ENCODE assay signal across 9 mouse cellular contexts in genomic region chr8:71484736-71485135, GRCm38 (mm10). TPM values are rescaled to one million over a fixed set of nuclear protein-coding genes. Genes with fewer than 3 reads are reported as not detected.
A peak's percentile ranks its signal among the peaks of the same experiment; 100 is the strongest.
DNase-seq lines count a peak whose midpoint lies in the region; ATAC-seq and TF ChIP-seq lines count a peak whose summit lies in the region.
"Had no signal": no experiment of that assay in that cellular context is flagged by ENCODE, and none has a peak within 500 bp of the region (broad histone marks: within the 10 kb centered on the region; RNA-seq: fewer than 3 reads in every experiment).

No protein-coding gene starts in this region.

- WGBS in forebrain, embryonic 16.5 days: 92% methylated on average over 19 of the region's 19 CpGs
- 89% methylated on average over 19 of the region's 19 CpGs for WGBS in liver, postnatal 0 days (ENCODE audit: insufficient replicate concordance)

- H3K36me3 ChIP-seq in C2C12 (ENCODE audit: control insufficient read depth, insufficient read depth): peaks cover 16% of the 10 kb centered on the region
- peaks cover 5% of the 10 kb centered on the region; the same call in 1 of the 2 replicates for H3K36me3 ChIP-seq in forebrain, embryonic 16.5 days (ENCODE audit: control insufficient read depth, insufficient read depth)
- H3K36me3 ChIP-seq in liver, postnatal 0 days (replicated peaks; ENCODE audit: insufficient read depth, low read length): no peaks in the 10 kb centered on the region

- no peak for TF ChIP-seq CTCF in C2C12 (IDR thresholded peaks at IDR 0.05; ENCODE audit: control insufficient read depth, insufficient read depth, insufficient read length)
- TF ChIP-seq CTCF in liver, postnatal 0 days (IDR thresholded peaks at IDR 0.05; ENCODE audit: low read depth): no peak

- H3K4me3 ChIP-seq in C2C12 (ENCODE audit: insufficient read depth, poor library complexity, severe bottlenecking): peak overlapping the region; percentile 59
- H3K4me3 ChIP-seq in forebrain, embryonic 16.5 days (replicated peaks; ENCODE audit: low read length): peak overlapping the region; percentile 83
- no peak overlapping the region for H3K4me3 ChIP-seq in liver, postnatal 0 days (ENCODE audit: low read depth, low read length)

- no peak for TF ChIP-seq EP300 in liver, postnatal 0 days (IDR thresholded peaks at IDR 0.05; ENCODE audit: low read depth)

- peak overlapping the region; percentile 100 for H3K9ac ChIP-seq in forebrain, embryonic 16.5 days (replicated peaks; ENCODE audit: low read depth, low read length)
- H3K9ac ChIP-seq in liver, postnatal 0 days (replicated peaks): no peak overlapping the region
- H3K9ac ChIP-seq: liver, embryonic 14.5 days had no signal

- peak; percentile 95 for DNase-seq in heart, adult 11 months
- DNase-seq in heart, adult 8-10 months (ENCODE audit: low spot score): no peak
- no peak for DNase-seq in liver, postnatal 0 days
- no peak for DNase-seq in yolk sac, embryonic 10.5 days (ENCODE audit: low spot score)
- DNase-seq in gastrocnemius, postnatal 10 days: no peak
- DNase-seq in left cerebral cortex, adult 18-20 months (ENCODE audit: low spot score in 2 of 2): no peak

- H3K4me1 ChIP-seq in forebrain, embryonic 16.5 days (replicated peaks; ENCODE audit: control insufficient read depth, insufficient read depth, low read length): peaks cover 45% of the 10 kb centered on the region
- peaks cover 22% of the 10 kb centered on the region for H3K4me1 ChIP-seq in liver, postnatal 0 days (ENCODE audit: insufficient read depth)

- H3K79me2 ChIP-seq in C2C12 (ENCODE audit: control insufficient read depth, insufficient read depth): peaks cover 39% of the 10 kb centered on the region

- peak overlapping the region; percentile 84 for H3K4me2 ChIP-seq in forebrain, embryonic 16.5 days (ENCODE audit: low read length)
- 0 out of 2 replicates have a peak overlapping the region, but pooled peaks have one; percentile 78 for H3K4me2 ChIP-seq in liver, postnatal 0 days (ENCODE audit: low read depth, low read length)

- no peak overlapping the region for H3K27ac ChIP-seq in forebrain, embryonic 16.5 days (ENCODE audit: low read length)
- no peak overlapping the region for H3K27ac ChIP-seq in liver, postnatal 0 days (ENCODE audit: low read depth)
- H3K27ac ChIP-seq: liver, embryonic 14.5 days had no signal

- ATAC-seq in forebrain, embryonic 16.5 days: no peak
- ATAC-seq in liver, postnatal 0 days: no peak

- H3K9me3 ChIP-seq in forebrain, embryonic 16.5 days (ENCODE audit: control insufficient read depth, low read length): no peaks in the 10 kb centered on the region
- no peaks in the 10 kb centered on the region for H3K9me3 ChIP-seq in liver, postnatal 0 days (ENCODE audit: low read length)

- H3ac ChIP-seq in C2C12 (ENCODE audit: control insufficient read depth, insufficient read length, low read depth): peak overlapping the region; percentile 21

- peaks cover 11% of the 10 kb centered on the region for H3K79me3 ChIP-seq in C2C12 (ENCODE audit: low read depth)

- H3K27me3 ChIP-seq in C2C12 (ENCODE audit: control insufficient read depth, insufficient read depth, insufficient read length): no peaks in the 10 kb centered on the region
- H3K27me3 ChIP-seq in forebrain, embryonic 16.5 days (replicated peaks; ENCODE audit: control insufficient read depth, insufficient read depth, low read length): no peaks in the 10 kb centered on the region
- no peaks in the 10 kb centered on the region; the same call in 1 of the 2 replicates for H3K27me3 ChIP-seq in liver, postnatal 0 days (ENCODE audit: insufficient read depth, low read length)

TF ChIP-seq in C2C12, 6 proteins besides CTCF, POLR2A, EP300 and RAD21:
- TF ChIP-seq FOSL1 (IDR thresholded peaks at IDR 0.05; ENCODE audit: insufficient read depth, low read length, poor library complexity, severe bottlenecking) (no peak), MAX (IDR thresholded peaks at IDR 0.05) (no peak), CEBPB (IDR thresholded peaks at IDR 0.05; ENCODE audit: low read depth) (no peak), MYOD1 (IDR thresholded peaks at IDR 0.05; ENCODE audit: control insufficient read depth, insufficient read length, low read depth) (no peak)

RNA-seq across cellular contexts. Expression of gene Ano8, which starts 1.0 kb away (rescaled TPM):
- total RNA-seq in heart, adult 8-10 months (2022): 10 to 100 TPM; 14.1 to 17.3 (median 16.1) TPM
- 22.1 TPM for polyA plus RNA-seq in C2C12 (2012; fragmentation: generic; extraction: Trizol)
- 4.1 and 4.4 TPM in 2 replicates for polyA plus RNA-seq in forebrain, embryonic 16.5 days (2015; fragmentation: Nextera tagmentation; extraction: Ambion mirVana)
- 0.14 and 0.27 TPM in 2 replicates for polyA plus RNA-seq in liver, postnatal 0 days (2015; fragmentation: Nextera tagmentation; extraction: Ambion mirVana)
- total RNA-seq in gastrocnemius, postnatal 10 days (2021): 10 to 100 TPM; 16.6 to 20.1 TPM
- 10 to 100 TPM; 56.2 to 58.6 TPM for total RNA-seq in left cerebral cortex, adult 18-20 months (2021)

RNA-seq across cellular contexts. Expression of gene Gtpbp3, which starts 3.2 kb away (rescaled TPM):
- total RNA-seq in heart, adult 8-10 months (2022): 10 to 100 TPM; 17.5 to 22.2 (median 19.0) TPM
- 21.4 TPM for polyA plus RNA-seq in C2C12 (2012; fragmentation: generic; extraction: Trizol)
- 12.1 and 12.6 TPM in 2 replicates for polyA plus RNA-seq in forebrain, embryonic 16.5 days (2015; fragmentation: Nextera tagmentation; extraction: Ambion mirVana)
- 4.5 and 4.9 TPM in 2 replicates for polyA plus RNA-seq in liver, postnatal 0 days (2015; fragmentation: Nextera tagmentation; extraction: Ambion mirVana)
- 10 to 100 TPM in 1 of 2 experiments, 1 to 10 TPM in 1; 8.8 to 12.4 TPM for total RNA-seq in gastrocnemius, postnatal 10 days (2021)
- total RNA-seq in left cerebral cortex, adult 18-20 months (2021): 10 to 100 TPM; 29.3 to 36.7 TPM

RNA-seq across cellular contexts. Expression of gene Dda1, which starts 15.7 kb away (rescaled TPM):
- 10 to 100 TPM; 31.0 to 37.7 (median 33.8) TPM for total RNA-seq in heart, adult 8-10 months (2022)
- 104 TPM for polyA plus RNA-seq in C2C12 (2012; fragmentation: generic; extraction: Trizol)
- polyA plus RNA-seq in forebrain, embryonic 16.5 days (2015; fragmentation: Nextera tagmentation; extraction: Ambion mirVana): 218 and 236 TPM in 2 replicates
- polyA plus RNA-seq in liver, postnatal 0 days (2015; fragmentation: Nextera tagmentation; extraction: Ambion mirVana): 30.3 and 31.0 TPM in 2 replicates
- total RNA-seq in gastrocnemius, postnatal 10 days (2021): 10 to 100 TPM; 34.8 to 35.8 TPM
- total RNA-seq in left cerebral cortex, adult 18-20 months (2021): 10 to 100 TPM; 76.7 to 86.1 TPM

RNA-seq across cellular contexts. Expression of gene Mrpl34, which starts 20.0 kb away (rescaled TPM):
- total RNA-seq in heart, adult 8-10 months (2022): 100 to 1,000 TPM; 114 to 128 (median 119) TPM
- 121 TPM for polyA plus RNA-seq in C2C12 (2012; fragmentation: generic; extraction: Trizol)
- polyA plus RNA-seq in forebrain, embryonic 16.5 days (2015; fragmentation: Nextera tagmentation; extraction: Ambion mirVana): 173 and 178 TPM in 2 replicates
- 119 and 120 TPM in 2 replicates for polyA plus RNA-seq in liver, postnatal 0 days (2015; fragmentation: Nextera tagmentation; extraction: Ambion mirVana)
- 10 to 100 TPM; 34.7 to 39.7 TPM for total RNA-seq in gastrocnemius, postnatal 10 days (2021)
- 10 to 100 TPM; 58.6 to 61.4 TPM for total RNA-seq in left cerebral cortex, adult 18-20 months (2021)

RNA-seq across cellular contexts. Expression of gene Abhd8, which starts 21.3 kb away (rescaled TPM):
- 10 to 100 TPM; 21.4 to 29.6 (median 24.8) TPM for total RNA-seq in heart, adult 8-10 months (2022)
- 73.6 TPM for polyA plus RNA-seq in C2C12 (2012; fragmentation: generic; extraction: Trizol)
- 113 and 127 TPM in 2 replicates for polyA plus RNA-seq in forebrain, embryonic 16.5 days (2015; fragmentation: Nextera tagmentation; extraction: Ambion mirVana)
- polyA plus RNA-seq in liver, postnatal 0 days (2015; fragmentation: Nextera tagmentation; extraction: Ambion mirVana): 4.5 and 5.0 TPM in 2 replicates
- total RNA-seq in gastrocnemius, postnatal 10 days (2021): 10 to 100 TPM; 36.1 to 38.9 TPM
- 100 to 1,000 TPM; 318 to 342 TPM for total RNA-seq in left cerebral cortex, adult 18-20 months (2021)
